Mouse (Mus musculus) urinary bladder, postnatal 10 days (tissue): ENCODE measurements at regions not wholly inside any gene's neighbourhood (a gene's known extent, or its start where the extent isn't known, plus 50 kb on each side); places are given as distances from the start of the nearest gene placed in this dataset.

Experiments
- DNase-seq: peaks from one replicate; pipeline ENCODE4 v3.0.0; 2022; ENCODE audit warnings: low spot score

- DNase-seq, result no peak
Measured at GRCm38 (mm10) chr4:105394366-105394765, 237.2 kb downstream of the Plpp3 start.

- DNase-seq, result no peak
Measured at GRCm38 (mm10) chr4:105397451-105397850, 240.3 kb downstream of the Plpp3 start.

- DNase-seq, result no peak
Measured at GRCm38 (mm10) chr4:105402021-105402420, 244.9 kb downstream of the Plpp3 start.

GRCm38 (mm10) chr4:105403169-105403568 is 246.0 kb downstream of the Plpp3 start:
- no peak for DNase-seq

GRCm38 (mm10) chr4:105403686-105404085 is 246.5 kb downstream of the Plpp3 start:
- DNase-seq, result no peak

GRCm38 (mm10) chr4:105405728-105406127 is 248.6 kb downstream of the Plpp3 start:
- no peak for DNase-seq

- no peak for DNase-seq
Measured at GRCm38 (mm10) chr4:105406786-105407464, 249.8 kb downstream of the Plpp3 start.

- no peak for DNase-seq
Measured at GRCm38 (mm10) chr4:105408896-105409295, 251.7 kb downstream of the Plpp3 start.

- no peak for DNase-seq
Measured at GRCm38 (mm10) chr4:105417166-105417565, 260.0 kb downstream of the Plpp3 start.

GRCm38 (mm10) chr4:105422466-105422865 is 265.3 kb downstream of the Plpp3 start:
- DNase-seq, result no peak

- no peak for DNase-seq
Measured at GRCm38 (mm10) chr4:105423727-105424201, 266.6 kb downstream of the Plpp3 start.

GRCm38 (mm10) chr4:105425086-105425485 is 267.9 kb downstream of the Plpp3 start:
- DNase-seq, result no peak

- DNase-seq, result no peak
Measured at GRCm38 (mm10) chr4:105427581-105427980, 270.4 kb downstream of the Plpp3 start.

- no peak for DNase-seq
Measured at GRCm38 (mm10) chr4:105429381-105430100, 272.4 kb downstream of the Plpp3 start.

- DNase-seq, result no peak
Measured at GRCm38 (mm10) chr4:105432461-105432860, 275.3 kb downstream of the Plpp3 start.

GRCm38 (mm10) chr4:105437141-105437540 is 280.0 kb downstream of the Plpp3 start:
- no peak for DNase-seq

- no peak for DNase-seq
Measured at GRCm38 (mm10) chr4:105449046-105449860, 292.1 kb downstream of the Plpp3 start.

- DNase-seq, result no peak
Measured at GRCm38 (mm10) chr4:105450881-105451280, 293.7 kb downstream of the Plpp3 start.

GRCm38 (mm10) chr4:105451871-105452270 is 294.7 kb downstream of the Plpp3 start:
- DNase-seq, result no peak

- DNase-seq, result no peak
Measured at GRCm38 (mm10) chr4:105456955-105457621, 299.9 kb downstream of the Plpp3 start.

GRCm38 (mm10) chr4:105459991-105460688 is 303.0 kb downstream of the Plpp3 start:
- no peak for DNase-seq

GRCm38 (mm10) chr4:105460689-105461005 is 303.5 kb downstream of the Plpp3 start:
- DNase-seq, result no peak
